Mouse (Mus musculus): ENCODE data around the gene Rprd1b.
A peak's percentile ranks its signal among the peaks of the same experiment; 100 is the strongest.
"Not testable (repeated sequence)": the region's sequence is repeated elsewhere in the genome, so short reads cannot be mapped to it uniquely, and the experiment has no call there.

The Rprd1b gene

GRCm38 (mm10) chr2:158046186-158046585, 17.9 kb downstream of the Rprd1b start:
- DNase-seq = no peak

GRCm38 (mm10) chr2:158047903-158048302, 19.6 kb downstream of the Rprd1b start:
- peak; percentile 58 to 70 for DNase-seq

GRCm38 (mm10) chr2:158048718-158049117, 20.4 kb downstream of the Rprd1b start:
- DNase-seq = peak; percentile 26 to 37

GRCm38 (mm10) chr2:158050116-158050515, 21.8 kb downstream of the Rprd1b start:
- DNase-seq = no peak

GRCm38 (mm10) chr2:158054596-158054995, 26.3 kb downstream of the Rprd1b start:
- no peak for DNase-seq

GRCm38 (mm10) chr2:158055383-158055782, 27.1 kb downstream of the Rprd1b start:
- DNase-seq = not testable (repeated sequence)

GRCm38 (mm10) chr2:158057030-158057429, 28.7 kb downstream of the Rprd1b start:
- no peak for DNase-seq

DNA sequence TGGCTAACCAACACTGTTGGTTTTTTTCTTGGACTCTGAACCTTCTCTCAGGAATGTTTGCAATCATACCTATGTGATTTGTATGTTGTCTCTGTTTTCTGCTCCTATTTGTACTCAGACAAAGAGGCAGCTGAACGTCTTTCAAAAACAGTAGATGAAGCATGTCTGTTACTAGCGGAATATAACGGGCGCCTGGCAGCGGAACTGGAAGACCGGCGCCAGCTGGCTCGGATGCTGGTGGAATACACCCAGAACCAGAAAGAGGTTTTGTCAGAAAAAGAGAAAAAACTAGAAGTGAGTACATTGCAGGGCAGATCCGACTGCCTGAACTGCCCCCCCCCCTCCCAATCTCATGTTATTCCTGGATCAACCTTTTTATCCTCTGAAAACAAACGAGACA, 30.2 kb downstream of the Rprd1b start:
- peak; percentile 26 for DNase-seq

- no peak for DNase-seq
Measured at GRCm38 (mm10) chr2:158059666-158060105, 31.4 kb downstream of the Rprd1b start.

GRCm38 (mm10) chr2:158063036-158063435, 34.7 kb downstream of the Rprd1b start:
- DNase-seq = no peak

- DNase-seq = peak; percentile 27 to 44
Measured at GRCm38 (mm10) chr2:158064571-158065048, 36.3 kb downstream of the Rprd1b start.

DNA sequence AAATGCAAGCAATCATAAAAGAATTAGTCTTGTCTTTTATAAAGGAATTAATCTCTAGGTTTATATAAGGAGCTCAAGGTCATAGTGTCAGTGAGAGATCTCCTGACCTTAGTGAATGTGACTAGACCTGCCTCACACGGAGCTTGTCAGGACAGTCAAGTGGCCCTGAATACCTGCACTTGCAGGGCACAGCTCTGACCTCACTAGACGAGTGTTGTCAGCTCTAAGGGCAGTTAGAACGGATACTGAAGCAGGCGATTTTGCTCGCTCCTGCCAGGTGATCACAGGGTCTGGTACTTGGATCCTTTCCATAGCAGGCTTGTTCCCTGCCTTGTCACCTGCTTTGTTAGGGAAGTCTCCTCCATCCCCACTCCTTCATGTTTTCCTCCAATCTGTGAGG, 36.8 kb downstream of the Rprd1b start:
- DNase-seq = no peak

GRCm38 (mm10) chr2:158066456-158066855, 38.2 kb downstream of the Rprd1b start:
- no peak for DNase-seq

DNA sequence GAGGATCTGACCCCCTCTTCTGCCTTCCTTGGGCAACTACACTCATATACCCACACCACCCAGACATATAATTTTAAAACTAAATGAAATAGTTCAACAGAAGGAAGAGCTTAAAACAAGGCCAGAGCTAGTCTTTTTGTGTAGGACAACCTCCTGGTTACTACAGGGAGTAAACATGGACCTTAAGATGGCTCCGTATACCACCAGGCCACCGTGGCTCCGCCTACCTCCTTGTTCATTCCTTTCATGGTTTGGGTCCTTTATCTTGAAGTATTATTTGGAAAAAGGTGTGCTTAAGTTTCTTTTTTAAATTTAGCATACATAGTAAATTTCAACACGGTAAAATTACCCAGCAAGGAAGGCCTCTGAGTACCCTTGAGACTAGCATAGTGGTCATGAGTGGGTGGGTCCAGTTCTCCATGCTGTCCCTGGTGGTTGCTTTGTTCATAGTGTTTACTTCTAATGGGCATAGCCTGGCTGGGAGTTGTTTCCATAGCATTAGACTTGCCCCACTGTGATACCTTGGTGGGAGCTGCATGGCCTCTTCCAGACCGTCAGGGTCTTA, 39.0 kb downstream of the Rprd1b start:
- DNase-seq = no peak

- no peak for DNase-seq
Measured at GRCm38 (mm10) chr2:158068444-158068971, 40.2 kb downstream of the Rprd1b start.

GRCm38 (mm10) chr2:158070885-158071632, 42.8 kb downstream of the Rprd1b start:
- DNase-seq = peak in 1 of 2 experiments; percentile 59

DNA sequence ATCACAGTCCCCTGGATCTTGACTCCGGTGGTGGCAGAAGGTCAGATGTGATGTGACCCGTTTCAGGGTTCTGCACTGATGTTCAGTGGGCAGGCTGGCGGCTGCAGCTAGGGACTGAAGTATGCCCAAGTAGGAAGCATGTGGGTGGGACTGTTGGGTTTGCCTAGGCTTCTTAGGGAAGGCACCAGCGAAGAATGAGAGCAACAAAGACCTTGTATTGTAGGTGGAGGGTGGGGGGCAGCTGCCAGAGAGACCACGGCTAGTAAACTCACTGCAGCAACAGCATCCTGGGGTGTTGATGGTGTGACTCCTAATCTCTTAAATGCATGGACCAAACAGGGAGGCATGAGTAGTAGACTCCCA, 43.3 kb downstream of the Rprd1b start:
- DNase-seq = no peak

GRCm38 (mm10) chr2:158074835-158075234, 46.5 kb downstream of the Rprd1b start:
- DNase-seq = no peak

GRCm38 (mm10) chr2:158076690-158077089, 48.4 kb downstream of the Rprd1b start:
- no peak for DNase-seq

DNA sequence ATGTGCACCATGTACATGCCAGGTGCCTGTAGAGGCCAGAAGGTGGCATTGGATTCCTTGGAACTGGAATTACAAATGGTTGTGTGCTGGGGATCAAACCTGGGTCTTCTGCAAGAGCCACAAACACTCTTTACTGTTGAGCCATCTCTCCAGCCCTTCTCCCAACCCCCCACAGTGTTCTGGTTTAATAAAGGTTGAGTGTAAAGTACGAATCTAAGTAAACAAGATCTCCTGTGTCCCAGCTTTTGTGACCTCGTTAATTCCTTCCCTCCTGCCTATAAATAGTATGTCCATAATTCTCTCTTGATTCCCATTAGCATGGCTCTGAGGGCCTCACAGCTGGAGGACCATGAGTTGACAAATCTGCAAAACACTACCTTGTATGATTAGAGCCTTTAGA, 49.7 kb downstream of the Rprd1b start:
- DNase-seq = no peak

GRCm38 (mm10) chr2:158078971-158079370, 50.7 kb downstream of the Rprd1b start:
- peak in 1 of 2 experiments; percentile 31 for DNase-seq

DNA sequence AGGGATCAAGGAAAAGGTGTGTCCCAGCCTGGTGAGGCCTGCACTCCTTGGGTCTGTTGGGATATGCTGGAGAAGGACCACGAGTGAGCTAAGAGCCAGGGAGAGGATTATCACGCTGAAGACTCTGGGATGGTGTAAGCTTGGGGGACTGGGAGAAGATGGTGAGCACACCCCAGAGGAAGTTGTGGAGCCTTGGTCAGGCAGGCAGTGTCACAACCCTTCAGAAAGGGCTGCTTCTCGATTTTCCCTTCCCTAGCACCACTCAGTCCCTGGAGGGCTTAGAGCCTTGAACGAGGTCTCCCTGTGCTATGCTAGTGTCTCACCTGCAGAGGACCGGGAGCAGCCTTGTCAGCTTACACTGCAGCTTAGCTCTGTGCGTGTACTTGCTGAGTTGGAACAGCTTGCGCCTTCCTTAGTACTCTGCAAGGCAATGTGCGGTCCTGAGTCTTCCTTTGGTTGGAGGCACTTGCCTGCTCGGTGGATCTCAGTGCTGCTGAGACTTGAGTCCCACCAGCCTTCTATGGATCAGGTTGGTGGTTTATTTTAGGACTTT, 51.6 kb downstream of the Rprd1b start:
- peak in 1 of 2 experiments; percentile 58 for DNase-seq

DNA sequence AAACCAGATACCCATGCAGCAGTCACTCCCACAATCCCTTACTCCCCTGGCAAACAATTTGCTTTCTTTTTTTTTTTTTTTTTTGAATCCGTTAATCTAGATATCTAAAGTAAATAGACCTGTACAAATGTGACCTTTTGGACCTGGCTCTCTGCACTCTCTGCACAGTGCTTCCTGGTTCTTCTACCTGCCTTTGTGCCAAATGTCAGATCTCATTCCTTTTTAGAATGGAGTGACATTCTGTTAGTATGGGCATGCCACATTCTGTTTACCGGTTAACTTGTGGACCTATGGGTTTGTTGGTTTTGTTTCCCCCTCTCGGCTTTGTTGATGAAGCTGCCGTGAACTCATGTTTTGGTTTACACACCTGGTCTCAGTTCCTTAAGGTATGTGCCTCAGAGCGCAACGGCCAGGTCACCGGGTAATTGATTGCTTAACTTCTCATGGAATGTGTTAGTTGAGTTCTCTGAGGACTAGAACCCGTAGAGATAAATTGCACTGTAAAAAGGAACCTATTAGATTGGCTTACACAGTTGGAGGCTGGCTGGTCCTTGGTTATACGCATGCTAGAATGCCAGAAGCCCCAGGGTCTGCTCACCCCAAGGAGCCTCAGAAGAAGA, 52.4 kb downstream of the Rprd1b start:
- peak in 1 of 2 experiments; percentile 32 for DNase-seq

Measured in kidney, postnatal 4 days (tissue).